Mouse (Mus musculus): Measurements from ENCODE around the gene Hist1h2bg. TPM values are rescaled to one million over a fixed set of nuclear protein-coding genes. Genes with fewer than 3 reads are reported as not detected.
"Not testable (repeated sequence)": the region's sequence is repeated elsewhere in the genome, so short reads cannot be mapped to it uniquely, and the experiment has no call there.

The Hist1h2bg gene
- polyA plus RNA-seq, 1 experiment = not detected

DNA sequence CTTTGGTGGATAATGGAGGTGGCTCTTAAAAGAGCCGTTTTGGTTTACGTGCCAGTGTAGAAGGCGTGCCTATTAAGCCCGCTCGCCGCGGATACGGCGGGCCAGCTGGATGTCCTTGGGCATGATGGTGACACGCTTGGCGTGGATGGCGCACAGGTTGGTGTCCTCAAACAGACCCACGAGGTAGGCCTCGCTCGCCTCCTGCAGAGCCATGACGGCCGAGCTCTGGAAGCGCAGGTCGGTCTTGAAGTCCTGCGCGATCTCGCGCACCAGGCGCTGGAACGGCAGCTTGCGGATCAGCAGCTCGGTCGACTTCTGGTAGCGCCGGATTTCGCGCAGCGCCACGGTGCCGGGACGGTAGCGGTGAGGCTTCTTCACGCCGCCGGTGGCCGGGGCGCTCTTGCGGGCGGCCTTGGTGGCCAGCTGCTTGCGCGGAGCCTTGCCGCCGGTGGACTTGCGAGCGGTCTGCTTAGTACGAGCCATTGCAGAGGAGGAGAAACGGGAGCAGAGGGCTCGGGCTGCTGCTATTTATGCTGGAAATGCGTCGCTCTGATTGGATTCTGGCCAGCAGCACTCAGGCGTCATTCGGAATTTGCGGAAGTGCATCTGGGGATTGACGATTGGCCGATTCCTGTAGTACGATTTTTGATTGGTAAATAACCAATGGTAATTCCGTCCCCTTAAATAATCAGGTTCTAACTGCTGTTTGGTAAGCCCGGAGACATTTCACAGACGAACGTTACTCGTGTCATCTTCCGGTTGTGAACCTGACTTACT is 9.1 kb upstream of the Hist1h2bg start, which contains the start of gene Hist1h3e:
Gene Hist1h3e, minus strand, starts transcription at position 487 of the 777 bp plus-strand sequence.
- H3K4me1 ChIP-seq (ENCODE audit: control insufficient read depth, insufficient read depth, low read length) = not testable (repeated sequence)
- TF ChIP-seq POLR2A (IDR thresholded peaks at IDR 0.05; ENCODE audit: insufficient read depth, low read depth, low read length) = peak; percentile 98
- H3K27ac ChIP-seq (ENCODE audit: insufficient read depth, low read depth, low read length) = peak within 1 kb of the TSS; percentile 96
- WGBS = under 1% methylated on average over 59 of the region's 67 CpGs
- H3K4me3 ChIP-seq (ENCODE audit: insufficient read depth, low read depth, low read length) = peak within 1 kb of the TSS; percentile 89

DNA sequence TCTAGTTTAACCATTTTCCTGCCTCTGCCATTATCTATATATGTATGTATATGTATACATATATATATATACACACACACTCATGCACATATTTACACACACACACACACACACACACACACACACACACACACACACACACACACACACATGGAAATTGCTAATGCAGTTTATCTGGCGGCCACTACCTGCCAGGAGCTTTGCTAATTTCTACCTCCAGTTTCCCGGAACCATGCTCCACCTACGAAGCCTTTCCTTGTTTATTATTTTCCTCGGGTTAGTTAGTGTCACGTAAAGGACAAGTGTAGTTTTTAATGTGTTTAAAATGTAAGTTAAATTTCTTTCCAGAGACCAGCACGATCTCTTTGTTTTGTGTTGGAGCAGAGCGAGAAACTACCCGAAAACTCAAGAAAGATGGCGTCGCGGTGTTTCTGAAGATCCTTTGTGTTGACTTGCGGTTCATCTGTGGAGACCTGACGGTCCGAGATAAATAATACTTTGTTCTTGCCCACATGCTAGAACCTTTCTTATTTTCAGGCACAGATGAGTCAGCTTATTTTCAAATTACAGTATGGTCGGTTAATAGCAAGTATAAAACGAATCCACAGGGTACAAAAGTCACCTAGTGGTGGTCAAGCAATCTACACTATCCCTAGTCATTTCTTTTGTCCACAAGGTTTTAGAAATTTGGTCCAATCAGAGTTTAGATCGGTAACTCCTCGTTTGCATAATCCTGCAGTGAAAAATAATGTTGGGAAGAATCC is 8.3 kb upstream of the Hist1h2bg start:
- TF ChIP-seq POLR2A (IDR thresholded peaks at IDR 0.05; ENCODE audit: insufficient read depth, low read depth, low read length) (no peak), CTCF (IDR thresholded peaks at IDR 0.05; ENCODE audit: insufficient read depth, low read depth, low read length) (no peak)
- peak overlapping the region; percentile 96 for H3K27ac ChIP-seq (ENCODE audit: insufficient read depth, low read depth, low read length)
- 1% methylated on average over 18 of the region's 18 CpGs for WGBS
- H3K4me3 ChIP-seq (ENCODE audit: insufficient read depth, low read depth, low read length) = peak overlapping the region; percentile 36
- H3K4me1 ChIP-seq (ENCODE audit: control insufficient read depth, insufficient read depth, low read length) = no peaks in the 10 kb centered on the region

DNA sequence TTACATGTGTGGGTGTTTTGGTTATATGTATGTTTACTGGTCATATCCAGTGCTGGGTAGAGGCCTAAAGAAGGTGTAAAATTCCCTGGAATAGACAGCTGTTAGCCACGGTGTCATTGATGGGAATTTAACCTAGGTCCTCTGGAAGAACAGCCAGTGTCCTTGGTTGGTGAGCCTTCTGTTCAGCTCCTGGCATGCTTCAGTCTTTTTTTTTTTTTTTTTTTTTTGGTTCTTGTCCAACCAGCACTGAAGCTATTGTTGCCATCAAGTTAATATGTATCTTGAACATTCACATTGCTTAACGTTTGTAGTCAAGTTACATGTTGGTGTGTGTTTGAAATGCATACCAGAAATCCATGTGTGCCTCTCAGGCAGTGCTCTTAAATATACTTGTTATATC is 6.7 kb upstream of the Hist1h2bg start:
- 87% methylated on average over 2 of the region's 2 CpGs for WGBS
- Histone ChIP-seq H3K27ac (ENCODE audit: insufficient read depth, low read depth, low read length) (no peak overlapping the region), H3K4me3 (ENCODE audit: insufficient read depth, low read depth, low read length) (no peak overlapping the region), H3K4me1 (ENCODE audit: control insufficient read depth, insufficient read depth, low read length) (no peaks in the 10 kb centered on the region)
- no peak for TF ChIP-seq CTCF (IDR thresholded peaks at IDR 0.05; ENCODE audit: insufficient read depth, low read depth, low read length)
- no peak for TF ChIP-seq POLR2A (IDR thresholded peaks at IDR 0.05; ENCODE audit: insufficient read depth, low read depth, low read length)

DNA sequence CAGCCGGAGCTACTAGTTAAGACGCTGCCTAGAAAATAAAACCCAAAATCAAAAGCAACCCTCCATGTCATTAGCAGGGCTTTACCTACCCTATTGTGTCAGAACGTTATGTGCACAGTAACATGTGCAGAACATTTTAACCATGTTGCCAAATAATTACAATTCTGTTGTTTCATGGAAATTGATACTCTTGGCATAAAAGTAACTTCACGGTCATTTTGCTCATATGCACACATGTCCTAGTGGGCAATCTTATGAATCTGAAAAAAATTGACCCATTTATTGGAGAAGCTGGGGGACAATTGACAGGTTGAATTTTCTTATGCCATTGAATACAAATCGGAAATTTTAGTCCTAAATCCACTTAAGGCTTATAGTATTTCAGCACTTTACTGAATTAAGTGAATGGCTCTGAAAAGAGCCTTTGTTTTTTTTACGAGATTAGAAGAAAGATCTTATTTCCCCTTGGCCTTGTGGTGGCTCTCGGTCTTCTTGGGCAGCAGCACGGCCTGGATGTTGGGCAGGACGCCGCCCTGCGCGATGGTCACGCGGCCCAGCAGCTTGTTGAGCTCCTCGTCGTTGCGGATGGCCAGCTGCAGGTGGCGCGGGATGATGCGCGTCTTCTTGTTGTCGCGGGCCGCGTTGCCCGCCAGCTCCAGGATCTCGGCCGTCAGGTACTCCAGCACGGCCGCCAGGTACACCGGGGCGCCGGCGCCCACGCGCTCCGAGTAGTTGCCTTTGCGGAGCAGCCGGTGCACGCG is 755 bp upstream of the Hist1h2bg start:
- H3K4me3 ChIP-seq (ENCODE audit: insufficient read depth, low read depth, low read length) = peak overlapping the region; percentile 52
- WGBS = under 1% methylated on average over 27 of the region's 41 CpGs
- peak overlapping the region; percentile 89 for H3K27ac ChIP-seq (ENCODE audit: insufficient read depth, low read depth, low read length)
- H3K4me1 ChIP-seq (ENCODE audit: control insufficient read depth, insufficient read depth, low read length) = not testable (repeated sequence)

DNA sequence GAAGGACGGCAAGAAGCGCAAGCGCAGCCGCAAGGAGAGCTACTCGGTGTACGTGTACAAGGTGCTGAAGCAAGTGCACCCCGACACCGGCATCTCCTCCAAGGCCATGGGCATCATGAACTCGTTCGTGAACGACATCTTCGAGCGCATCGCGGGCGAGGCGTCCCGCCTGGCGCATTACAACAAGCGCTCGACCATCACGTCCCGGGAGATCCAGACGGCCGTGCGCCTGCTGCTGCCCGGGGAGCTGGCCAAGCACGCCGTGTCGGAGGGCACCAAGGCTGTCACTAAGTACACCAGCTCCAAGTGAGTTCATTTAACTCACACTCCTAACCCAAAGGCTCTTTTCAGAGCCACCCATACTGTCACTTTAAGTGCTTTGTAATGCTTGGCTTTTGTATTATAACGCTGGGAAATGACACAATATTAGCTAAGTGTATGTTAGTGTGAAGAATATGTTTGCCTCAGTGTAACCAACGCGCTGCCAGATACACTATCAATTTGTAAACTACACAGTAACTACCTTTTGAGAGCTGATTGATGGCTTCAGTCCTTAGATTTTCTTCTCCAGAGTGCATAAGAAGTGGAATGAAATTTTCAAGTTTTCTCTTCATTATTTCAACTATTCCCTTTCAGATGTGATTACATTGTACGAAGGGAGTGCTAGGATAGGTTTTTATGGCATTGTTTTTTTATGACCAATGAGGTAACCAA is 465 bp downstream of the Hist1h2bg start:
- WGBS = under 1% methylated on average over 17 of the region's 34 CpGs
- not testable (repeated sequence) for H3K4me1 ChIP-seq (ENCODE audit: control insufficient read depth, insufficient read depth, low read length)
- Histone ChIP-seq H3K27ac (ENCODE audit: insufficient read depth, low read depth, low read length) (peak overlapping the region; percentile 96), H3K4me3 (ENCODE audit: insufficient read depth, low read depth, low read length) (peak overlapping the region; percentile 54)

DNA sequence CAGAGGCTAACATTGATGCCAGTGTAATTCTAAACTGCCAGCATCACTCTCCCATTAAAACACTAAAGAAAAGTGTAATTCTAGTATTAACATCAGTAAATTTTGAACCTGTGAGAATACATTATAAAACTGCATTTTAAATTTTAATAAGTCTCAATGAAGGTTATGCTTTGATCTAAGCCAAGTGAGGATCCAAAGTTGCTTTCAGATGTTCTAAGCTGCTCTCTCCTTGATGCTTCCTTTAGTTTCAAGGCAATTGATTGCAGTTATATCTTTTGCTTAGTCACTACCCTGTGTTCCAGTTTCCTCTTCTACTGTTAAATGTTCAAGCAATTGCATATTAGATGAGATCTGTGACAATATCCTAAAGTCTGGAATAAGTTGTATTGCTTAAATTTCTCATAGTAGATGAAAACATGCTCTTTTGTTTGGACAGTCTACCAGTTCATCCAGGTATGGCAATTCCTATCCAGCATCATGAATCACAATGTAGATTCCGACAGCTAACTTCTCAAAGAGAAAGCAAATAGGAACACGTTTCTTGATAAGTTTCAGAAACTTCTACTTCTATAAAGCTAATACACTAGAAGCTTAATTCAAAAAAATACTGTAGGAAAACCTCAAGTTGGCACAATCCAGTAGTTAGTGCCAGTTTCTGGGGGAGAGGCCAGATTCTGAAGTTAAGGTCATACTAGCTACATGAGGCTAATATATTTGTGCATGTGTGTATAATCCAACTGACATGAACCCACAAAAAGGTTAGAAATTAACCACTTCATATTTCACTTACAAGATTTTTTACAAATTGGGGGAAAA is 1.2 kb downstream of the Hist1h2bg start:
- Histone ChIP-seq H3K27ac (ENCODE audit: insufficient read depth, low read depth, low read length) (no peak overlapping the region), H3K4me3 (ENCODE audit: insufficient read depth, low read depth, low read length) (no peak overlapping the region), H3K4me1 (ENCODE audit: control insufficient read depth, insufficient read depth, low read length) (peaks cover 6% of the 10 kb centered on the region)
- 25% methylated on average over 2 of the region's 2 CpGs for WGBS
- TF ChIP-seq CTCF (IDR thresholded peaks at IDR 0.05; ENCODE audit: insufficient read depth, low read depth, low read length) (no peak), POLR2A (IDR thresholded peaks at IDR 0.05; ENCODE audit: insufficient read depth, low read depth, low read length) (no peak)

DNA sequence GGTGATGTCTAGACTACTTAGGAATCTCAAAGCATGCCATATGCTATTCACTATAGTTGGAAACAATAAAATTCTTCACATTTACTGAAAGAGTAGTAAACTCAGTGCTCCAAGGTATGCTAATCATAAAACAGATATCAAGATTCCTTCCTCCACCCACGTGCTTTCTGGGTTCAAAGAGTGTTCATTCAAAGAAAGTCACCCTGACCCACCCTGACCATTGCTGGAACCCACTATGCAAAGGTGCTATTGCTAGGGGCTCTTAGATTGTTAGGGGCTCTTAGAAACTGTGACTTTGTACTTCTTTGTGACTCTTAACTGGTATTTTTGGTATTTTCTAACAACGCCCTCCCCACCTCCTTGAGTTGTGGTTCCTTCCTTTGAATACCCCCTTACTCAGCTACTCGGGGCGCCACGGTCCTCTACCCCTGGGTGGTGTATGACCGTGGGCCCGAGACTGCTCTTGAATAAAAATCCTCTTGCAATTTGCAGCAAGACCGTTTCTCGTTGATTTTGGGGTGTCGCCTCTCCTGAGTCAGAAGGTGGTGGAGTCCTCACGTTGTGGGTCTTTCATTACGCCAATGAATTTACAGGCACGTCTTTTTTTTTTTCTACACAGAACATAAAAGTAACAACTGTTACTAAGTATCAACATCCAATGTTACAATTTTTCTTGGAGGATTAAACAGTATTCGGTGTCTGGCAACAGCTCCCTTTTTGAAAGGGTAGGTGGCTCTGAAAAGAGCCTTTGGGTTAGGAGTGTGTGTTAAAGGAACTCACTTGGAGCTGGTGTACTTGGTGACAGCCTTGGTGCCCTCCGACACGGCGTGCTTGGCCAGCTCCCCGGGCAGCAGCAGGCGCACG is 2.1 kb downstream of the Hist1h2bg start:
- Histone ChIP-seq H3K27ac (ENCODE audit: insufficient read depth, low read depth, low read length) (peak overlapping the region; percentile 95), H3K4me3 (ENCODE audit: insufficient read depth, low read depth, low read length) (peak overlapping the region; percentile 56)
- WGBS = 4% methylated on average over 20 of the region's 20 CpGs
- H3K4me1 ChIP-seq (ENCODE audit: control insufficient read depth, insufficient read depth, low read length) = not testable (repeated sequence)

DNA sequence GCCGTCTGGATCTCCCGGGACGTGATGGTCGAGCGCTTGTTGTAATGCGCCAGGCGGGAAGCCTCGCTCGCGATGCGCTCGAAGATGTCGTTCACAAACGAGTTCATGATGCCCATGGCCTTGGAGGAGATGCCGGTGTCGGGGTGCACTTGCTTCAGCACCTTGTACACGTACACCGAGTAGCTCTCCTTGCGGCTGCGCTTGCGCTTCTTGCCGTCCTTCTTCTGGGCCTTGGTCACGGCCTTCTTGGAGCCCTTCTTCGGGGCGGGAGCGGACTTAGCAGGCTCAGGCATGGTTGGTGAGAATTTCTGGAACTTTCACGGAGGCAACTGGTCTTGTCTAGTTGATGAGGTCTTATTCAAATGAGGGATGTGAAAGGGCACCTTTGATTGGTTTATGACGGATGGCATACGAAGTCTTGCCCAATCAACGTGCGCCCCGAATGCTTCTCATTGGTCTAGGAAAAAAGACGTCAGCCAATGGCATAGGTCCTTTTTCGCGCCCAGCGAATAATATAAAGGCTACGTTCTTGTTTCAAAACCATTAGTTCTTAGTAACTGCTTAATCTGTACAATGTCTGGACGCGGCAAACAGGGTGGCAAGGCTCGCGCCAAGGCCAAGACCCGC is 2.8 kb downstream of the Hist1h2bg start, which contains the start of the genes Hist1h2bf and Hist1h2ad:
Gene Hist1h2bf, minus strand, starts transcription at position 299 of the 627 bp plus-strand sequence.
Gene Hist1h2ad, plus strand, starts transcription at position 484 of the 627 bp plus-strand sequence.
- H3K27ac ChIP-seq (ENCODE audit: insufficient read depth, low read depth, low read length) = peak within 1 kb of the TSS; percentile 95
- under 1% methylated on average over 42 of the region's 42 CpGs for WGBS
- peak within 1 kb of the TSS; percentile 56 for H3K4me3 ChIP-seq (ENCODE audit: insufficient read depth, low read depth, low read length)

DNA sequence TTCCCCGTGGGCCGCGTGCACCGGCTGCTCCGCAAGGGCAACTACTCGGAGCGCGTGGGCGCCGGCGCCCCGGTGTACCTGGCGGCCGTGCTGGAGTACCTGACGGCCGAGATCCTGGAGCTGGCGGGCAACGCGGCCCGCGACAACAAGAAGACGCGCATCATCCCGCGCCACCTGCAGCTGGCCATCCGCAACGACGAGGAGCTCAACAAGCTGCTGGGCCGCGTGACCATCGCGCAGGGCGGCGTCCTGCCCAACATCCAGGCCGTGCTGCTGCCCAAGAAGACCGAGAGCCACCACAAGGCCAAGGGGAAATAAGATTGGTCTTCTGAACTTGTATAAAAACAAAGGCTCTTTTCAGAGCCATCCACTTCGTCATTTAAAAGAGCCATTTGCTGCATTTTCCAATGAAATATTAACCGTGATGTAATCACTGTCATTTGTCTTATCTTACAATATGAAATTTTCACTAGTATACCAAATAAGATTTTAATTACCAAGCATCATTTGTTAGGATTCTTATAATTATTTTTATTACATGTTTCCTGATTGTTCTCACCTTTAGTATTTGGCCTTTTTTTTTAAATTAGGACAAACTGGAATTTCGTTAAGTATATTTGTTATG is 3.5 kb downstream of the Hist1h2bg start:
- peak overlapping the region; percentile 67; the same call in 1 of the 2 replicates for H3K27ac ChIP-seq (ENCODE audit: insufficient read depth, low read depth, low read length)
- WGBS = under 1% methylated on average over 16 of the region's 39 CpGs
- peak overlapping the region; percentile 56 for H3K4me3 ChIP-seq (ENCODE audit: insufficient read depth, low read depth, low read length)
- H3K4me1 ChIP-seq (ENCODE audit: control insufficient read depth, insufficient read depth, low read length) = not testable (repeated sequence)

More for the DNA sequence above, 2.8 kb downstream of the Hist1h2bg start, which contains the start of the genes Hist1h2bf and Hist1h2ad:
- H3K4me1 ChIP-seq (ENCODE audit: control insufficient read depth, insufficient read depth, low read length) = not testable (repeated sequence)

Data from olfactory bulb, adult 2 months (tissue).